Mouse (Mus musculus) heart, postnatal 0 days (tissue): ENCODE results near the gene Rhox3a2. TPM values are rescaled to one million over a fixed set of nuclear protein-coding genes. Genes with fewer than 3 reads are reported as not detected.
"Not testable (repeated sequence)": the region's sequence is repeated elsewhere in the genome, so short reads cannot be mapped to it uniquely, and the experiment has no call there.

Experiments
- ATAC-seq: fragments of 200-750 bp; cut with Nextera tagmentation; 2 replicates; pipeline ENCODE4 v1.8.0; 2017; ENCODE audit warnings: low read depth, moderate number of reproducible peaks, moderate library complexity; ENCODE audit not compliant: insufficient read depth
- DNase-seq: peaks from one replicate; pipeline ENCODE4 v3.0.0-alpha.2; 2016; ENCODE audit warnings: low spot score
- H3K27ac ChIP-seq: fragments of 300-500 bp; sonication (generic); 2 replicates; pipeline ENCODE4 v1.5.1; 2014; ENCODE audit warnings: low read depth, mild to moderate bottlenecking
- H3K27me3 ChIP-seq: fragments of 300-500 bp; sonication (generic); 2 replicates; pipeline ENCODE4 v1.6.1; 2014; ENCODE audit warnings: low read length, mixed read lengths; ENCODE audit not compliant: control insufficient read depth, insufficient read depth
- H3K36me3 ChIP-seq: fragments of 300-500 bp; sonication (generic); replicated peaks from 2 replicates; pipeline ENCODE4 v1.6.1; 2014; ENCODE audit warnings: low read length, mixed read lengths; ENCODE audit not compliant: control insufficient read depth, insufficient read depth
- H3K4me1 ChIP-seq: fragments of 300-500 bp; sonication (generic); 2 replicates; pipeline ENCODE4 v1.6.1; 2014; ENCODE audit warnings: antibody characterized with exemption; ENCODE audit not compliant: control insufficient read depth, insufficient read depth
- H3K4me2 ChIP-seq: fragments of 300-500 bp; sonication (generic); 2 replicates; pipeline ENCODE4 v1.6.1; 2014; ENCODE audit warnings: low read depth, mild to moderate bottlenecking, low read length, moderate library complexity
- H3K4me3 ChIP-seq: fragments of 300-500 bp; sonication (generic); 2 replicates; pipeline ENCODE4 v1.5.1; 2014; ENCODE audit warnings: low read depth, low read length
- H3K9ac ChIP-seq: fragments of 300-500 bp; sonication (generic); replicated peaks from 2 replicates; pipeline ENCODE4 v1.6.1; 2014; ENCODE audit warnings: low read depth, low read length, mixed read lengths
- H3K9me3 ChIP-seq: fragments of 300-500 bp; sonication (generic); replicated peaks from 2 replicates; pipeline ENCODE4 v1.6.1; 2016; ENCODE audit warnings: low read length; ENCODE audit not compliant: control insufficient read depth
- WGBS: fragments of 180-500 bp; shearing (Covaris S2); extraction: QIAGEN DNeasy Blood & Tissue Kit; methylation state at CpG from one replicate; pipeline ENCODE4 v1.1.7; 2014; 5-methylcytosine and 5-hydroxymethylcytosine counted together
- polyA plus RNA-seq: library from polyadenylated mRNA; unstranded; fragments of >200 nt; fragmentation: Nextera tagmentation; extraction: Ambion mirVana; gene quantifications from 2 replicates; pipeline ENCODE4 v1.2.1, GENCODE M21; 2015
- total RNA-seq: library from RNA; depleted of rRNA; stranded (reverse); fragments of >200 nt; gene quantifications from 2 replicates; pipeline ENCODE4 v1.2.3, GENCODE M21; 2014; ENCODE audit warnings: low replicate concordance; rRNA removed

The Rhox3a2 gene
- total RNA-seq (not detected in 2 replicates), polyA plus RNA-seq (not detected in 2 replicates)

- H3K36me3 ChIP-seq, H3K4me3 ChIP-seq, DNase-seq, ATAC-seq, H3K4me2 ChIP-seq, H3K27ac ChIP-seq, H3K4me1 ChIP-seq, H3K9ac ChIP-seq, H3K27me3 ChIP-seq, H3K9me3 ChIP-seq: not testable (repeated sequence)
- WGBS = no CpG with 5 or more reads among the region's 1 CpGs
Observed at GRCm38 (mm10) chrX:37379728-37380127, at the start of gene Rhox3a2. Rhox3a2 (plus strand) TSS chrX:37380028.

GRCm38 (mm10) chrX:37390548-37390947 lies 10.7 kb downstream of the Rhox3a2 start, which contains the start of gene Rhox4a2:
Rhox4a2 (plus strand) TSS chrX:37390848.
- H3K27ac ChIP-seq = not testable (repeated sequence)

GRCm38 (mm10) chrX:37411767-37412166 lies 31.9 kb downstream of the Rhox3a2 start, which contains the start of gene Rhox2b:
Rhox2b (plus strand) TSS chrX:37412067.
- not testable (repeated sequence) for DNase-seq, H3K4me1 ChIP-seq, H3K4me3 ChIP-seq, ATAC-seq, H3K4me2 ChIP-seq, H3K9ac ChIP-seq, H3K9me3 ChIP-seq, H3K36me3 ChIP-seq, H3K27ac ChIP-seq, H3K27me3 ChIP-seq
- no CpG with 5 or more reads among the region's 9 CpGs for WGBS

More at GRCm38 (mm10) chrX:37390548-37390947, 10.7 kb downstream of the Rhox3a2 start, which contains the start of gene Rhox4a2:
- not testable (repeated sequence) for H3K4me2 ChIP-seq, ATAC-seq, H3K4me1 ChIP-seq, H3K36me3 ChIP-seq, H3K9me3 ChIP-seq, H3K27me3 ChIP-seq, H3K9ac ChIP-seq, DNase-seq, H3K4me3 ChIP-seq
- 91% methylated on average over 8 of the region's 16 CpGs for WGBS

- H3K4me2 ChIP-seq, H3K27ac ChIP-seq, ATAC-seq, DNase-seq, H3K36me3 ChIP-seq, H3K4me1 ChIP-seq, H3K4me3 ChIP-seq, H3K27me3 ChIP-seq, H3K9ac ChIP-seq, H3K9me3 ChIP-seq: not testable (repeated sequence)
- WGBS = 85% methylated on average over 14 of the region's 15 CpGs
Observed at GRCm38 (mm10) chrX:37432194-37432593, 52.4 kb downstream of the Rhox3a2 start, which contains the start of gene Rhox4b. Rhox4b (plus strand) TSS chrX:37432494.

Other genes with a start within 250 kb of the Rhox3a2 start
- not detected in 2 replicates for gene Akap14, start 211.2 kb upstream of the Rhox3a2 start, total RNA-seq
- 0.05 and 0.07 TPM in 2 replicates for gene Akap14, start 211.2 kb upstream of the Rhox3a2 start, polyA plus RNA-seq
- gene Ndufa1, start 188.9 kb upstream of the Rhox3a2 start, total RNA-seq = 337 and 420 TPM in 2 replicates
- 1,804 and 1,915 TPM in 2 replicates for gene Ndufa1, start 188.9 kb upstream of the Rhox3a2 start, polyA plus RNA-seq
- not detected in 2 replicates for gene Rnf113a1, start 188.8 kb upstream of the Rhox3a2 start, total RNA-seq
- gene Rnf113a1, start 188.8 kb upstream of the Rhox3a2 start, polyA plus RNA-seq = 5.5 and 5.6 TPM in 2 replicates
- gene Gm9, start 169.0 kb upstream of the Rhox3a2 start, total RNA-seq = not detected in 2 replicates
- gene Gm9, start 169.0 kb upstream of the Rhox3a2 start, polyA plus RNA-seq = not detected in 2 replicates
- gene Rhox1, start 157.8 kb upstream of the Rhox3a2 start, total RNA-seq = not detected in 2 replicates
- gene Rhox1, start 157.8 kb upstream of the Rhox3a2 start, polyA plus RNA-seq = not detected in 2 replicates
- gene Rhox2a, start 135.1 kb upstream of the Rhox3a2 start, total RNA-seq = not detected in 2 replicates
- not detected in 2 replicates for gene Rhox2a, start 135.1 kb upstream of the Rhox3a2 start, polyA plus RNA-seq
- gene Rhox3a, start 130.1 kb upstream of the Rhox3a2 start, total RNA-seq = not detected in 2 replicates
- not detected in 2 replicates for gene Rhox3a, start 130.1 kb upstream of the Rhox3a2 start, polyA plus RNA-seq
- not detected in 2 replicates for gene Rhox4a, start 114.7 kb upstream of the Rhox3a2 start, total RNA-seq
- gene Rhox4a, start 114.7 kb upstream of the Rhox3a2 start, polyA plus RNA-seq = not detected in 2 replicates
- not detected in 2 replicates for gene Rhox4a2, start 10.8 kb downstream of the Rhox3a2 start, total RNA-seq
- gene Rhox4a2, start 10.8 kb downstream of the Rhox3a2 start, polyA plus RNA-seq = 0.22 TPM in 2 replicates
- gene Rhox2b, start 32.0 kb downstream of the Rhox3a2 start, total RNA-seq = not detected in 2 replicates
- not detected in 2 replicates for gene Rhox2b, start 32.0 kb downstream of the Rhox3a2 start, polyA plus RNA-seq
- gene Rhox4b, start 52.5 kb downstream of the Rhox3a2 start, total RNA-seq = not detected in 2 replicates
- gene Rhox4b, start 52.5 kb downstream of the Rhox3a2 start, polyA plus RNA-seq = not detected in 2 replicates
- gene Rhox2c, start 73.7 kb downstream of the Rhox3a2 start, total RNA-seq = not detected in 2 replicates
- gene Rhox2c, start 73.7 kb downstream of the Rhox3a2 start, polyA plus RNA-seq = not detected in 2 replicates
- gene Rhox3c, start 78.6 kb downstream of the Rhox3a2 start, total RNA-seq = not detected in 2 replicates
- 0.11 TPM in 1 of 2 replicates, not detected in the other for gene Rhox3c, start 78.6 kb downstream of the Rhox3a2 start, polyA plus RNA-seq
- gene Rhox4c, start 100.3 kb downstream of the Rhox3a2 start, total RNA-seq = not detected in 2 replicates
- not detected in 2 replicates for gene Rhox4c, start 100.3 kb downstream of the Rhox3a2 start, polyA plus RNA-seq
- not detected in 2 replicates for gene Rhox2d, start 113.4 kb downstream of the Rhox3a2 start, total RNA-seq
- not detected in 2 replicates for gene Rhox2d, start 113.4 kb downstream of the Rhox3a2 start, polyA plus RNA-seq
- gene Rhox4d, start 134.3 kb downstream of the Rhox3a2 start, total RNA-seq = not detected in 2 replicates
- not detected in 2 replicates for gene Rhox4d, start 134.3 kb downstream of the Rhox3a2 start, polyA plus RNA-seq
- not detected in 2 replicates for gene Rhox2e, start 150.4 kb downstream of the Rhox3a2 start, total RNA-seq
- gene Rhox2e, start 150.4 kb downstream of the Rhox3a2 start, polyA plus RNA-seq = not detected in 2 replicates
- gene Rhox3e, start 162.0 kb downstream of the Rhox3a2 start, total RNA-seq = not detected in 2 replicates
- not detected in 2 replicates for gene Rhox3e, start 162.0 kb downstream of the Rhox3a2 start, polyA plus RNA-seq
- not detected in 2 replicates for gene Rhox4e, start 177.4 kb downstream of the Rhox3a2 start, total RNA-seq
- gene Rhox4e, start 177.4 kb downstream of the Rhox3a2 start, polyA plus RNA-seq = not detected in 2 replicates
- not detected in 2 replicates for gene Rhox2f, start 191.4 kb downstream of the Rhox3a2 start, total RNA-seq
- not detected in 2 replicates for gene Rhox2f, start 191.4 kb downstream of the Rhox3a2 start, polyA plus RNA-seq
- gene Rhox3f, start 201.0 kb downstream of the Rhox3a2 start, total RNA-seq = not detected in 2 replicates
- gene Rhox3f, start 201.0 kb downstream of the Rhox3a2 start, polyA plus RNA-seq = not detected in 2 replicates
- gene Rhox4f, start 227.7 kb downstream of the Rhox3a2 start, total RNA-seq = not detected in 2 replicates
- gene Rhox4f, start 227.7 kb downstream of the Rhox3a2 start, polyA plus RNA-seq = not detected in 2 replicates
- not detected in 2 replicates for gene Rhox3g, start 248.6 kb downstream of the Rhox3a2 start, total RNA-seq
- not detected in 2 replicates for gene Rhox3g, start 248.6 kb downstream of the Rhox3a2 start, polyA plus RNA-seq